Mouse (Mus musculus) kidney, adult 9 months (tissue): Measurements from ENCODE around the gene Rpp25.

Experiments
- DNase-seq: peaks from one replicate; pipeline ENCODE4 v3.0.0; 2022

Rpp25 gene

DNA sequence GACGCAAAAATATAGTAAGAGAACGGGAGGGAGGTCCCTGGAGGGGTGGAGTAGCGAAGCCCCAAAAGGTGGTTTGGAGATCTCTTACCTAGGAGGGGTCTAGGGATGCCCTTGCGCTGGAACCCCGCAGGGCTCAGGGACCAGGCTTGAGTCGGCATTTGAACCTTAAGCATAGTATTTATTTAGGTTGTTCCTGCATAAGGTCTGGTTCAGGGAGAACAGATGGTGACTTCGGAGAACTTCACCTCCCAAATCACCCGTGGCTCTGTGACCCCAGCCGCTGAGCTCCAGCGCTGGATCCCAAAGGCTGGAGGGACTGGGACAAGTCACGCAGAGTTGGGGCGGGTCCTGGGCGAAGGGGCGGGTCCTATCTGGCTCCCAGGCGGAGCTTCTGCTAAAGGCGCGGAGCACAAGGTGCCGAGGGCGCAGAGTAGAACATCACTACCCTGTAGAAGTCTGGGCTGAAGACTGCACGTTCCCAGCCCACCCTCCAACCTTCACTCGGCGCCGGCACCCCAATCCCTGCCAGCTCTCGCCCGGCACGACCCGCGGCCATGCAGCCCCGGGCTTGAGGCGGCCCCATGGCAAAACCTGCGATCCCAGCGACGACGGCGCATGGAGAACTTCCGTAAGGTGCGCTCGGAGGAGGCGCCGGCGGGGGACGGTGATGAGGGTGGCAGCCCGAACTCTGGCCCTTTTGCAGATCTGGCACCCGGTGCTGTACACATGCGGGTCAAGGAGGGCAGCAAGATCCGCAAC lies at the start of gene Rpp25:
TSS of gene Rpp25 (plus strand) at position 405 of the 759 bp plus-strand sequence.
- peak; percentile 63 for DNase-seq

GRCm38 (mm10) chr9:57459707-57460106 lies 44.1 kb upstream of the Rpp25 start:
- DNase-seq = no peak

DNA sequence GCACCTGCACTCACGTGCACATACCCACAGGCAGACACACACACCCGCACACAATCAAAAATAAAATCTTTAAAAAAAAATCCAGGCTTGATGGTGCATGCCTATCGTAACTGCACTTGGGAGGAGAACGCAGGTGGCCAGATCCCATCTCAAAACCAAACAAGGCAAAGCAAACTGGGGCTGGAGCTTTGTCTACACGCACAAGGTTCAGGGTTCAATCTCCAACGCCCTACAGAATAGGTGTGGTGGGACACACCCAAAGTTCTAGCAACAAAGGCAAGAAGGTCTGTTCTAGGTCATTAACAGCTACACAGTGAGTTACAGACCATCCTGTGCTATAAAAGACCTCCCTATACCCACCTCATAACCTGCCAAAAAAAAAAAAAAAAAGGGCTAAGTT lies 41.0 kb upstream of the Rpp25 start:
- DNase-seq = no peak

- DNase-seq = no peak
Measured at GRCm38 (mm10) chr9:57466101-57466500, 37.7 kb upstream of the Rpp25 start.

GRCm38 (mm10) chr9:57467271-57467771 lies 36.5 kb upstream of the Rpp25 start:
- peak; percentile 49 for DNase-seq

- peak; percentile 92 for DNase-seq
Measured at GRCm38 (mm10) chr9:57467896-57468549, 35.8 kb upstream of the Rpp25 start, which contains the start of gene Scamp5. Scamp5 (minus strand) TSS chr9:57468060.

- no peak for DNase-seq
Measured at GRCm38 (mm10) chr9:57468914-57469313, 34.9 kb upstream of the Rpp25 start.

GRCm38 (mm10) chr9:57485774-57486173 lies 18.1 kb upstream of the Rpp25 start:
- DNase-seq = peak; percentile 88

DNA sequence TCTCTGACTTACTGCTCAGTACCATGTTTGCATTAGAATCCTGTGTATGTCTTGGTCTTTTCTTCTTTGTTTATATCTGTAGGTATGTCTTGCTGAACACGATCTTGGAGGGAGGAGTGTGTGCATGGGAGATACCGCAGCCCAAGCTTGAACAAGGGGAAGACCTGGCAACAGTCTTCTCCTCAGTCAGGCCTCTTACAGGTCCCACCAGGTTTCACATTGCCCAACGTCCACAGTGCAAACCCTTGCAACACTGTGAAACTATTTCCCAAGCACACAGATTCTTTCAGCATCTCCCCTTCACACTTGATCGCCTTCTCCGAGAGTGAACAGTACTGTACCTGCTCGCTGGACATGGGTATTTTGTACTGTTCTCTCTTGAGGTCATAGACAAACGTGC lies 16.0 kb upstream of the Rpp25 start:
- DNase-seq = no peak

- DNase-seq = no peak
Measured at GRCm38 (mm10) chr9:57493532-57493931, 10.3 kb upstream of the Rpp25 start.

- no peak for DNase-seq
Measured at GRCm38 (mm10) chr9:57494970-57495369, 8.9 kb upstream of the Rpp25 start.

- DNase-seq = peak; percentile 61
Measured at GRCm38 (mm10) chr9:57497236-57497635, 6.6 kb upstream of the Rpp25 start.

DNA sequence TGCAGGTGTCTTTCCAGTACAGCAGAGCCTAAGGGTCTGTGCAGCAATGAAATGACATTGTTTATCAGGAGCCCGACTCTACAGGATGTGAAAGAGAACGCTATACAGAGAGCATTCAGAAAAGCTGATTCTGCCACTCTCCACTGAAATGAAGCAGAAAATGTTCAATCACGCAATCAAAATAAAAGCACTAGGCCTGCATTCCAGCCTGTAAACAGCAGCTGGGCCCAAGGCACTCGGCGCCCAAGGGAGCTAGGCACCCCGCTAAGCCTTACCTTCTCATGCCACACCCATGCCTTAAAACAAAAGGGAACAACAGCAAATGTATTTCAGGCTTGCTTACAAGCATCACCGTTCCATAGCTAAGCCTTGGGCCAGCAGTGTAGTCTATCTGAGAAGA lies 5.3 kb upstream of the Rpp25 start:
- no peak for DNase-seq

DNA sequence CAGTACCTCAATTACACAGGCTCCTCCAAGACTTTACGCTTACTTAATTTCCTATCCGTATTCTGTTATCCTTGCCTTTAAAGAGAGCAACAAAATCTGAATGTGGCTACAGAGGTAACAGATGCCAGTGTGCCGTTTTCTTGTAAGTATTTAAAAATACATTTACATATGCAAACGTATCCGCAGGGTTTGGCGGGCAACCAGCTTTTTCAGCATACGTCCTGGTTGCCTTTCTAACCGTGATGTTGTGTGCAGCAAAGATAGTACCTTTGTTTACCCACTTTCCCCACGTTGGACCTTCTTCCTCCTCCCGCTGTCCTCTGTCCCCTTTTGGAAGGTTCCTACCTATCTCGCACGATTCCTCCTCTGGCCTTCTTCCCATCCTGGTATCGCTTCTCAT lies 2.4 kb upstream of the Rpp25 start:
- no peak for DNase-seq

DNA sequence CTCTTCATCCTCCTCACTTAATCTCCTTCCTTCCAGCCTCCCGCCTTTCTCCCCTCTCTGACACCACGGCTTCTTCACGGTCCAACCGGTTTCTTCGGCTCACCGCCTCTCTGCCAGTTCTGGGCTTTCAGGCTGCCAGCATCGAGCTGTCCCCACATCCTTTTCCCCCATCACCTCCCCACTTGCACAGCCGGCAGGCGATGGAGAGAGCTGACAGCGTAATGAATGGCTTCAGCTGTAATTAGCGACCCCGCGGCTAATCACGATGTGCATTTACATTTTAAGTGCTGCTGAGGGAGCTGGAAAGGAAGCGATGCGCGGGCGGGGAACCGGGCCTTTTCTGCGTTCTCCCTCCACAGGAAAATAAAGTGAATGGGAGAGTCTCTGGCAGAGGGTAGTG lies 2.0 kb upstream of the Rpp25 start:
- no peak for DNase-seq

DNA sequence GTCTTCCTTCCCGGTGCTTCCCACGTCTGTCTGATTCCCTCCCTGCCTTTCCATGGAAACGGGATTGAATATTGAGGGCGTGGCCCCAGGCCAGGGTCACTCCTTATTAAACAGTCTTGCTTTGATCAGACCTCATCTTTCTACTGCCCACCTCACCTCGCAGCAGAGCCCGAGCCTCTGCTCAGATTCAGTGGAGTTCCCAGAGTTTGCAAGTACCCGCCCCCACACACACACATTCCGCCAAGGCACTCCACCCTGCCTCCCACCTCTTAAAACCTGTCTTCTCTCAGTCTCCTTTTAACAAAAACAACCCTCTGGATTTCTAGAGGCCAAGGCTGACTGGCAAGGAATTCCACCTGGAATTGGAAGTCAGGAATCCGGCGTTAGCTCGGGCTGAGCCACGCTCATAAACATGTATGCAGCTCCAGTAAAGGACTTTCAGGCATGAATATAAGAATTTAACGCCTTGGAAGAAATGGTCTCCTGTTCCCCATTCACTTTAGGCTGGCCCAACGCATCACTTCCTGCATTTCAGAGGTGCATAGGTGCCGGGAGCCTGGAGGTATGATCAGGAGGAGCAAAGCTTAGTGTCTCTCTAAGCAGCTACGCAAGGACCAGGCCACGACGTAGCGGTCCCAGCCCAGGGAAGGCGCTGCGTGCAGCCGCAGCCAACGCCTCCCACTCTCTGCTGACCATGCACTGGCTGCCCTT lies 760 bp upstream of the Rpp25 start:
- DNase-seq = no peak

- peak; percentile 69 for DNase-seq
Measured at GRCm38 (mm10) chr9:57504381-57504700, 515 bp downstream of the Rpp25 start.

DNA sequence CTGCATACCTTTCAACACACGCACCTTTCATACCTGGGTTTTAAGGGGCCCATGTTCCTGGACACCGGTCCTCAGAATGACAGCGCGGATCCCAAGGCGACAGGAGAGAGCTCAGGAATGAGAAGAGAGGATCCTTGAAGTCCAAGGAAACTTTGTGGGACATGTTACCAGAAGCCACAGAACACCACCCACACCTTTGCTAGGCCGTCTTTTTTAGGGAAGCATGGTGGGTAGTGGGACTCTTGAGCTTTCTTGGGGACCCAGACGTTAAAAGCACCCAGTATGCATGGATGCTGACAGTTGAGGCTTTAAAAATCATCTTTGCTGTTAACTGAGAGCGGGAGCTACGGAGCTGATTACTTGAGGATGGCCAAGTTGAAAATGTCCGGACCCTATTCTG lies 1.1 kb downstream of the Rpp25 start:
- DNase-seq = no peak

- DNase-seq = no peak
Measured at GRCm38 (mm10) chr9:57505700-57506099, 1.9 kb downstream of the Rpp25 start.

DNA sequence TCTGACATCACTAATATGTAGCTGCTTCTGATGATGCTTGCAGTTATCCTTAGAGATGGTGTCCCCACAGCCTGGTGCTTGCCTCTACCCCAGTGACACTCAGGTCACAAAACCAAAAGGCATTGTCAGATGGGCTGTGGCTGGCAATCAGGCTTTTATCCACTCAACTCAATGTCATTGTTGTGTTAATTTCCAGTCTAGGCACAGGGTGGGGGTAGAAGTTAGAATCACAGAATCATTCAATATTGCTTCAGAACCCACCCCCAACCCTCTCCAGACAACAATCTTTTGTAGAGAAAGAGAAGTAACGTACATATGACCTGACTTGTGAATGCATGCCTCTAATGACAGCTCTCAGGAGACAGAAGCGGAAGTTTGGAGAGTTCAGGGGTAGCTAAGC lies 6.8 kb downstream of the Rpp25 start:
- DNase-seq = no peak

GRCm38 (mm10) chr9:57517113-57517512 lies 13.3 kb downstream of the Rpp25 start:
- DNase-seq = peak; percentile 66

DNA sequence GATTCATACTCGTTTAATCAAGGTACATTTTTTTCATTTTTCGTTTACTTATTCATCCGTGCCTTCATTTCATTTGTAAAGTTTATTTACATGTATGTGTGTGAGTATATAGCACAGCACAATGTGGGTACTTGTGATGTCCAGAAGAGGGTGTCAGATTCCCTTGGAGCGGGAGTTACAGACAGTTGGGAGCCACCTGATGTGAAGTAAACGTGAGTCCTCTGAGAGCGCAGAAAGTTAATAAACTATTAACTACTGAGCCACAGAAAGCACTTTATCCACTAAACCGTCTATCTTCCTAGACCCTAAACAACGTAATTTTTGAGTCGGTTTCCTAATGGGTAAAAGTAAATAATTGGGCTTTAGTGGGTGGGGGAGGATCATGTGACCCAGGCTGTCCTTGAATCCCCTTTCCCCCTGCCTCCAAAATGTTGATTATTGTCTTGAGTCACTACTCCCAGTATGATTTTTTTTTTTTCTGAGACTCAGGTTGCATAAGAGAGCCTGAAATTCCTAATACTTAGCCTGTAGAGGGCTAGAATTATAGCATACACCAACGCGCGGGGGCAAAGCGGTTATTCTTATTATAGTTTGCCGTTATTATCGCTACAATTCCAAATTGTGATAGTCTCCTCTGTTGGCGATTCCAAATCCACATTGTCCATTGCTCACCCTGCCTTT lies 16.7 kb downstream of the Rpp25 start:
- DNase-seq = peak; percentile 77
